Mouse (Mus musculus) layer of hippocampus, postnatal 10 days (tissue): ENCODE measurements around the gene Shox2. TPM values are rescaled to one million over a fixed set of nuclear protein-coding genes. Genes with fewer than 3 reads are reported as not detected.

Source experiments
- DNase-seq, 2 experiments: peaks; one replicate each; pipeline ENCODE4 v3.0.0; 2021; ENCODE audit warnings: low spot score in 2 of 2
- long read RNA-seq: library from polyadenylated mRNA; stranded (forward); transcript quantifications from one replicate; pipeline ENCODE4 v2.0.0, GENCODE M21; 2023
- total RNA-seq, 2 experiments: library from RNA; stranded (reverse); gene quantifications; 2 replicates each; pipeline ENCODE4 v1.2.3; 2021

Shox2 gene
- total RNA-seq, result under 1 TPM; 0.11 to 0.50 TPM
- long read RNA-seq, result 0 reads

- DNase-seq, result no peak
These were observed at the start of gene Shox2 for GRCm38 (mm10) chr3:66981706-66982105. Gene Shox2, minus strand, starts transcription at chr3:66981771.

GRCm38 (mm10) chr3:66996820-66997219 is 15.2 kb upstream of the Shox2 start:
- no peak for DNase-seq

GRCm38 (mm10) chr3:66986287-66986560 is 4.7 kb upstream of the Shox2 start:
- DNase-seq, result no peak

- DNase-seq, result peak; percentile 71 to 81
These were observed 4.1 kb upstream of the Shox2 start for GRCm38 (mm10) chr3:66985539-66986286.

- DNase-seq, result no peak
These were observed 1.9 kb upstream of the Shox2 start for GRCm38 (mm10) chr3:66983481-66983880.

GRCm38 (mm10) chr3:66982181-66982911 is 775 bp upstream of the Shox2 start:
- peak in 1 of 2 experiments; percentile 29 for DNase-seq

- peak in 1 of 2 experiments; percentile 25 for DNase-seq
These were observed 390 bp downstream of the Shox2 start, which contains the start of gene Rsrc1 for GRCm38 (mm10) chr3:66981101-66981661. Gene Rsrc1, plus strand, starts transcription at chr3:66981390.

GRCm38 (mm10) chr3:66980111-66980975 is 1.2 kb downstream of the Shox2 start:
- DNase-seq, result no peak

GRCm38 (mm10) chr3:66979491-66979890 is 2.1 kb downstream of the Shox2 start:
- no peak for DNase-seq

- no peak for DNase-seq
These were observed 2.9 kb downstream of the Shox2 start for GRCm38 (mm10) chr3:66978457-66979381.

GRCm38 (mm10) chr3:66977811-66978456 is 3.6 kb downstream of the Shox2 start:
- DNase-seq, result no peak

- DNase-seq, result no peak
These were observed 4.5 kb downstream of the Shox2 start for GRCm38 (mm10) chr3:66976889-66977615.

- no peak for DNase-seq
These were observed 7.1 kb downstream of the Shox2 start for GRCm38 (mm10) chr3:66974501-66974900.

GRCm38 (mm10) chr3:66973391-66973943 is 8.1 kb downstream of the Shox2 start:
- DNase-seq, result peak; percentile 26 to 41

GRCm38 (mm10) chr3:66972191-66972950 is 9.2 kb downstream of the Shox2 start:
- no peak for DNase-seq

- no peak for DNase-seq
These were observed 10.8 kb downstream of the Shox2 start for GRCm38 (mm10) chr3:66970661-66971331.

GRCm38 (mm10) chr3:66970261-66970660 is 11.3 kb downstream of the Shox2 start:
- DNase-seq, result no peak
